Mouse (Mus musculus): ENCODE results near the gene Zfp457. TPM values are rescaled to one million over a fixed set of nuclear protein-coding genes. Genes with fewer than 3 reads are reported as not detected.

Gene Zfp457
- polyA plus RNA-seq (2015; fragmentation: Illumina TruSeq; extraction: RNeasy Lipid Tissue Mini Kit (QIAGEN cat#74804); ENCODE audit: low read depth, low replicate concordance): 0.83 TPM

GRCm38 (mm10) chr13:67305822-67306672, at the start of gene Zfp457:
Gene Zfp457, minus strand, starts transcription at chr13:67306485.

GRCm38 (mm10) chr13:67332019-67332724, 25.9 kb upstream of the Zfp457 start, which contains the start of gene Zfp595:
Gene Zfp595, minus strand, starts transcription at chr13:67332570.

GRCm38 (mm10) chr13:67278314-67278713, 28.0 kb downstream of the Zfp457 start, which contains the start of gene Zfp458:
Gene Zfp458, minus strand, starts transcription at chr13:67278466.

Other genes starting within 250 kb of the Zfp457 start
- 5.4 TPM for gene Zfp712, start 245.3 kb downstream of the Zfp457 start, polyA plus RNA-seq (2015; fragmentation: Illumina TruSeq; extraction: RNeasy Lipid Tissue Mini Kit (QIAGEN cat#74804); ENCODE audit: low read depth, low replicate concordance)
- 3.4 TPM for gene Zfp708, start 208.5 kb downstream of the Zfp457 start, polyA plus RNA-seq (2015; fragmentation: Illumina TruSeq; extraction: RNeasy Lipid Tissue Mini Kit (QIAGEN cat#74804); ENCODE audit: low read depth, low replicate concordance)
- 2.0 TPM for gene Gm28557, start 197.9 kb downstream of the Zfp457 start, polyA plus RNA-seq (2015; fragmentation: Illumina TruSeq; extraction: RNeasy Lipid Tissue Mini Kit (QIAGEN cat#74804); ENCODE audit: low read depth, low replicate concordance)
- not detected for gene Rslcan18, start 190.2 kb downstream of the Zfp457 start, polyA plus RNA-seq (2015; fragmentation: Illumina TruSeq; extraction: RNeasy Lipid Tissue Mini Kit (QIAGEN cat#74804); ENCODE audit: low read depth, low replicate concordance)
- gene Zfp759, start 184.8 kb downstream of the Zfp457 start, polyA plus RNA-seq (2015; fragmentation: Illumina TruSeq; extraction: RNeasy Lipid Tissue Mini Kit (QIAGEN cat#74804); ENCODE audit: low read depth, low replicate concordance): 5.8 TPM
- gene Rsl1, start 133.3 kb downstream of the Zfp457 start, polyA plus RNA-seq (2015; fragmentation: Illumina TruSeq; extraction: RNeasy Lipid Tissue Mini Kit (QIAGEN cat#74804); ENCODE audit: low read depth, low replicate concordance): 7.1 TPM
- 2.7 TPM for gene Zfp455, start 112.0 kb downstream of the Zfp457 start, polyA plus RNA-seq (2015; fragmentation: Illumina TruSeq; extraction: RNeasy Lipid Tissue Mini Kit (QIAGEN cat#74804); ENCODE audit: low read depth, low replicate concordance)
- 6.0 TPM for gene Zfp458, start 28.0 kb downstream of the Zfp457 start, polyA plus RNA-seq (2015; fragmentation: Illumina TruSeq; extraction: RNeasy Lipid Tissue Mini Kit (QIAGEN cat#74804); ENCODE audit: low read depth, low replicate concordance)
- gene Zfp595, start 26.1 kb upstream of the Zfp457 start, polyA plus RNA-seq (2015; fragmentation: Illumina TruSeq; extraction: RNeasy Lipid Tissue Mini Kit (QIAGEN cat#74804); ENCODE audit: low read depth, low replicate concordance): 2.9 TPM
- gene Gm28044, start 54.1 kb upstream of the Zfp457 start, polyA plus RNA-seq (2015; fragmentation: Illumina TruSeq; extraction: RNeasy Lipid Tissue Mini Kit (QIAGEN cat#74804); ENCODE audit: low read depth, low replicate concordance): not detected
- 1.3 TPM for gene Zfp953, start 54.1 kb upstream of the Zfp457 start, polyA plus RNA-seq (2015; fragmentation: Illumina TruSeq; extraction: RNeasy Lipid Tissue Mini Kit (QIAGEN cat#74804); ENCODE audit: low read depth, low replicate concordance)
- gene Gm28041, start 69.2 kb upstream of the Zfp457 start, polyA plus RNA-seq (2015; fragmentation: Illumina TruSeq; extraction: RNeasy Lipid Tissue Mini Kit (QIAGEN cat#74804); ENCODE audit: low read depth, low replicate concordance): not detected
- 1.5 TPM for gene Zfp456, start 69.3 kb upstream of the Zfp457 start, polyA plus RNA-seq (2015; fragmentation: Illumina TruSeq; extraction: RNeasy Lipid Tissue Mini Kit (QIAGEN cat#74804); ENCODE audit: low read depth, low replicate concordance)
- gene Zfp429, start 93.3 kb upstream of the Zfp457 start, polyA plus RNA-seq (2015; fragmentation: Illumina TruSeq; extraction: RNeasy Lipid Tissue Mini Kit (QIAGEN cat#74804); ENCODE audit: low read depth, low replicate concordance): 3.9 TPM
- 3.2 TPM for gene Zfp459, start 114.9 kb upstream of the Zfp457 start, polyA plus RNA-seq (2015; fragmentation: Illumina TruSeq; extraction: RNeasy Lipid Tissue Mini Kit (QIAGEN cat#74804); ENCODE audit: low read depth, low replicate concordance)
- 18.4 TPM for gene Zfp874a, start 145.1 kb upstream of the Zfp457 start, polyA plus RNA-seq (2015; fragmentation: Illumina TruSeq; extraction: RNeasy Lipid Tissue Mini Kit (QIAGEN cat#74804); ENCODE audit: low read depth, low replicate concordance)
- 14.4 TPM for gene Zfp874b, start 177.8 kb upstream of the Zfp457 start, polyA plus RNA-seq (2015; fragmentation: Illumina TruSeq; extraction: RNeasy Lipid Tissue Mini Kit (QIAGEN cat#74804); ENCODE audit: low read depth, low replicate concordance)
- 8.9 TPM for gene Zfp58, start 194.1 kb upstream of the Zfp457 start, polyA plus RNA-seq (2015; fragmentation: Illumina TruSeq; extraction: RNeasy Lipid Tissue Mini Kit (QIAGEN cat#74804); ENCODE audit: low read depth, low replicate concordance)
- gene Gm26965, start 219.7 kb upstream of the Zfp457 start, polyA plus RNA-seq (2015; fragmentation: Illumina TruSeq; extraction: RNeasy Lipid Tissue Mini Kit (QIAGEN cat#74804); ENCODE audit: low read depth, low replicate concordance): not detected
- gene Zfp87, start 219.7 kb upstream of the Zfp457 start, polyA plus RNA-seq (2015; fragmentation: Illumina TruSeq; extraction: RNeasy Lipid Tissue Mini Kit (QIAGEN cat#74804); ENCODE audit: low read depth, low replicate concordance): 25.8 TPM
- gene Zfp748, start 247.3 kb upstream of the Zfp457 start, polyA plus RNA-seq (2015; fragmentation: Illumina TruSeq; extraction: RNeasy Lipid Tissue Mini Kit (QIAGEN cat#74804); ENCODE audit: low read depth, low replicate concordance): 10.3 TPM

All from brain, adult 10 weeks (tissue).